Mouse (Mus musculus) MEL (cell line): ENCODE results near the gene Unc79. TPM values are rescaled to one million over a fixed set of nuclear protein-coding genes. Genes with fewer than 3 reads are reported as not detected.

ENCODE experiments used
- DNase-seq: peaks from one replicate; pipeline ENCODE4 v3.0.0; 2011; ENCODE audit warnings: low read depth, low spot score
- H3K27ac ChIP-seq: 2 replicates; pipeline ENCODE4 v1.5.1; 2012; ENCODE audit warnings: low read depth, mild to moderate bottlenecking, control low read depth, low read length, moderate library complexity; ENCODE audit not compliant: control insufficient read depth
- H3K27me3 ChIP-seq, 2 experiments: fragments of 150-350 bp in 1 of 2; sonication (generic) in 1 of 2; 2 replicates each; pipeline ENCODE4 v1.6.1; 2012; ENCODE audit warnings: low read length in 2 of 2, mild to moderate bottlenecking in 2 of 2, improper control_type of control experiment in 1 of 2, moderate library complexity in 1 of 2; ENCODE audit not compliant: insufficient read depth in 2 of 2, control insufficient read depth in 1 of 2
- H3K36me3 ChIP-seq, 2 experiments: 2 replicates each; pipeline ENCODE4 v1.6.1; 2012 to 2014; ENCODE audit warnings: low read length in 2 of 2, improper control_type of control experiment in 1 of 2, inconsistent platforms in 1 of 2, mild to moderate bottlenecking in 1 of 2; ENCODE audit not compliant: insufficient read depth in 2 of 2, control insufficient read depth in 1 of 2
- H3K4me1 ChIP-seq, 2 experiments: fragments of 150-350 bp in 1 of 2; sonication (generic) in 1 of 2; 2 replicates each; pipeline ENCODE4 v1.6.1; 2012; ENCODE audit warnings: low read length in 2 of 2, improper control_type of control experiment in 1 of 2, mild to moderate bottlenecking in 1 of 2; ENCODE audit not compliant: insufficient read depth in 2 of 2, control insufficient read depth in 1 of 2
- H3K4me3 ChIP-seq, 2 experiments: fragments of 150-350 bp in 1 of 2; sonication (generic) in 1 of 2; 2 replicates each; pipeline ENCODE4 v1.5.1; 2012; ENCODE audit warnings: low read depth in 2 of 2, low read length in 2 of 2, mild to moderate bottlenecking in 2 of 2, moderate library complexity in 2 of 2, control low read depth in 1 of 2, improper control_type of control experiment in 1 of 2; ENCODE audit not compliant: control insufficient read depth in 1 of 2, insufficient read depth in 1 of 2
- H3K79me2 ChIP-seq: 2 replicates; pipeline ENCODE4 v1.6.1; 2012; ENCODE audit warnings: mild to moderate bottlenecking, low read length, moderate library complexity; ENCODE audit not compliant: control insufficient read depth, poor library complexity, insufficient read depth
- H3K9ac ChIP-seq: 2 replicates; pipeline ENCODE4 v1.6.1; 2012; ENCODE audit warnings: low read depth, mild to moderate bottlenecking, control low read depth, low read length, moderate library complexity; ENCODE audit not compliant: control insufficient read depth, poor library complexity, severe bottlenecking
- H3K9me3 ChIP-seq: fragments of 150-350 bp; sonication (generic); replicated peaks from 2 replicates; pipeline ENCODE4 v1.6.1; 2012; ENCODE audit warnings: mild to moderate bottlenecking, low read length, improper control_type of control experiment, moderate library complexity; ENCODE audit not compliant: insufficient read depth
- BHLHE40 ChIP-seq: IDR thresholded peaks from 2 replicates; pipeline ENCODE4 v1.6.1; 2012; ENCODE audit warnings: low read depth, mild to moderate bottlenecking, inconsistent platforms, low read length, improper control_type of control experiment, borderline replicate concordance
- CHD1 ChIP-seq: IDR thresholded peaks from 2 replicates; pipeline ENCODE4 v1.6.1; 2012; ENCODE audit warnings: low read depth, mild to moderate bottlenecking, inconsistent platforms, low read length, improper control_type of control experiment
- CHD2 ChIP-seq: IDR thresholded peaks from 2 replicates; pipeline ENCODE4 v1.6.1; 2011; ENCODE audit warnings: low read length, improper control_type of control experiment
- CTCF ChIP-seq, 3 experiments: IDR thresholded peaks in 2 of 3; conservative IDR thresholded peaks in 1 of 3; 2 replicates each; pipeline ENCODE4 v1.5.1; 2011 to 2012; ENCODE audit warnings: low read length in 3 of 3, low read depth in 2 of 3, mild to moderate bottlenecking in 2 of 3, improper control_type of control experiment in 1 of 3, inconsistent platforms in 1 of 3, mixed read lengths in 1 of 3, moderate library complexity in 1 of 3; ENCODE audit not compliant: control insufficient read depth in 1 of 3, insufficient read depth in 1 of 3, poor library complexity in 1 of 3, severe bottlenecking in 1 of 3
- E2F4 ChIP-seq: IDR thresholded peaks from 2 replicates; pipeline ENCODE4 v1.6.1; 2011; ENCODE audit warnings: low read depth, low read length, improper control_type of control experiment, borderline replicate concordance
- ELF1 ChIP-seq: IDR thresholded peaks from 2 replicates; pipeline ENCODE4 v1.6.1; 2014; ENCODE audit warnings: low read depth, mild to moderate bottlenecking, inconsistent platforms, low read length, improper control_type of control experiment, moderate library complexity
- EP300 ChIP-seq, 2 experiments: IDR thresholded peaks; 2 replicates each; pipeline ENCODE4 v1.6.1; 2011; ENCODE audit warnings: improper control_type of control experiment in 2 of 2, low read length in 2 of 2, low read depth in 1 of 2, mild to moderate bottlenecking in 1 of 2
- ETS1 ChIP-seq: IDR thresholded peaks from 2 replicates; pipeline ENCODE4 v1.6.1; 2012; ENCODE audit warnings: low read depth, mild to moderate bottlenecking, inconsistent platforms, low read length, improper control_type of control experiment, moderate library complexity
- GABPA ChIP-seq: IDR thresholded peaks from 2 replicates; pipeline ENCODE4 v1.6.1; 2012; ENCODE audit warnings: low read depth, mild to moderate bottlenecking, inconsistent platforms, low read length, improper control_type of control experiment, moderate library complexity
- GATA1 ChIP-seq: IDR thresholded peaks from 2 replicates; pipeline ENCODE4 v1.6.1; 2011; ENCODE audit warnings: low read depth, low read length, improper control_type of control experiment
- HCFC1 ChIP-seq: IDR thresholded peaks from 2 replicates; pipeline ENCODE4 v1.6.1; 2012; ENCODE audit warnings: low read depth, mild to moderate bottlenecking, inconsistent platforms, low read length, improper control_type of control experiment, moderate library complexity
- JUND ChIP-seq: IDR thresholded peaks from 2 replicates; pipeline ENCODE4 v1.6.1; 2011; ENCODE audit warnings: low read depth, mild to moderate bottlenecking, improper control_type of control experiment, low read length
- KAT2A ChIP-seq: conservative IDR thresholded peaks from 2 replicates; pipeline ENCODE4 v1.6.1; 2012; ENCODE audit warnings: low read depth, low read length, improper control_type of control experiment, inconsistent platforms
- MAFK ChIP-seq: IDR thresholded peaks from 2 replicates; pipeline ENCODE4 v1.6.1; 2011; ENCODE audit warnings: low read depth, mild to moderate bottlenecking, low read length, improper control_type of control experiment, borderline replicate concordance
- MAX ChIP-seq: IDR thresholded peaks from 2 replicates; pipeline ENCODE4 v1.6.1; 2011; ENCODE audit warnings: low read length, improper control_type of control experiment
- MAZ ChIP-seq: IDR thresholded peaks from 2 replicates; pipeline ENCODE4 v1.6.1; 2012; ENCODE audit warnings: low read depth, mild to moderate bottlenecking, inconsistent platforms, low read length, improper control_type of control experiment
- MEF2A ChIP-seq: IDR thresholded peaks from 2 replicates; pipeline ENCODE4 v1.6.1; 2014; ENCODE audit warnings: low read depth, mild to moderate bottlenecking, inconsistent platforms, low read length, improper control_type of control experiment; ENCODE audit not compliant: poor library complexity, insufficient replicate concordance, severe bottlenecking; ENCODE audit errors: extremely low read depth
- MXI1 ChIP-seq: IDR thresholded peaks from 2 replicates; pipeline ENCODE4 v1.6.1; 2011; ENCODE audit warnings: mild to moderate bottlenecking, low read depth, low read length, improper control_type of control experiment
- MYB ChIP-seq: IDR thresholded peaks from 2 replicates; pipeline ENCODE4 v1.6.1; 2011; ENCODE audit warnings: mild to moderate bottlenecking, low read depth, low read length, improper control_type of control experiment
- MYC ChIP-seq: IDR thresholded peaks from 2 replicates; pipeline ENCODE4 v1.6.1; 2011; ENCODE audit warnings: low read depth, mild to moderate bottlenecking, low read length, improper control_type of control experiment, moderate library complexity
- NELFE ChIP-seq: IDR thresholded peaks from 2 replicates; pipeline ENCODE4 v1.6.1; 2011; ENCODE audit warnings: low read depth, low read length, improper control_type of control experiment
- NRF1 ChIP-seq: IDR thresholded peaks from 2 replicates; pipeline ENCODE4 v1.6.1; 2014; ENCODE audit warnings: low read depth, mild to moderate bottlenecking, inconsistent platforms, low read length, improper control_type of control experiment, moderate library complexity; ENCODE audit not compliant: poor library complexity, insufficient read depth, severe bottlenecking
- POLR2A ChIP-seq, 2 experiments: IDR thresholded peaks; 2 replicates each; pipeline ENCODE4 v1.6.1; 2011 to 2012; ENCODE audit warnings: low read length in 2 of 2, mild to moderate bottlenecking in 2 of 2, control low read depth in 1 of 2, improper control_type of control experiment in 1 of 2, low read depth in 1 of 2, moderate library complexity in 1 of 2; ENCODE audit not compliant: control insufficient read depth in 1 of 2, insufficient read depth in 1 of 2, poor library complexity in 1 of 2
- POLR2AphosphoS2 ChIP-seq: IDR thresholded peaks from 2 replicates; pipeline ENCODE4 v1.6.1; 2011; ENCODE audit warnings: low read length, improper control_type of control experiment
- RAD21 ChIP-seq: IDR thresholded peaks from 2 replicates; pipeline ENCODE4 v1.6.1; 2011; ENCODE audit warnings: mild to moderate bottlenecking, low read depth, low read length, improper control_type of control experiment
- RCOR1 ChIP-seq: IDR thresholded peaks from 2 replicates; pipeline ENCODE4 v1.6.1; 2012; ENCODE audit warnings: low read depth, mild to moderate bottlenecking, inconsistent platforms, low read length, improper control_type of control experiment
- SIN3A ChIP-seq: IDR thresholded peaks from 2 replicates; pipeline ENCODE4 v1.6.1; 2012; ENCODE audit warnings: low read length, improper control_type of control experiment, inconsistent platforms
- SMC3 ChIP-seq: IDR thresholded peaks from 2 replicates; pipeline ENCODE4 v1.6.1; 2011; ENCODE audit warnings: low read depth, low read length, improper control_type of control experiment
- TAL1 ChIP-seq: IDR thresholded peaks from 2 replicates; pipeline ENCODE4 v1.6.1; 2012; ENCODE audit warnings: mild to moderate bottlenecking, inconsistent platforms, low read length, moderate library complexity, mixed read lengths
- TBP ChIP-seq: IDR thresholded peaks from 2 replicates; pipeline ENCODE4 v1.8.0; 2011; ENCODE audit warnings: low read depth, low read length, improper control_type of control experiment
- TCF12 ChIP-seq: IDR thresholded peaks from 2 replicates; pipeline ENCODE4 v1.6.1; 2014; ENCODE audit warnings: low read depth, mild to moderate bottlenecking, inconsistent platforms, low read length, improper control_type of control experiment, moderate library complexity
- UBTF ChIP-seq: IDR thresholded peaks from 2 replicates; pipeline ENCODE4 v1.6.1; 2012; ENCODE audit warnings: low read depth, mild to moderate bottlenecking, inconsistent platforms, low read length, improper control_type of control experiment, moderate library complexity, borderline replicate concordance; ENCODE audit not compliant: insufficient read depth
- USF1 ChIP-seq: IDR thresholded peaks from 2 replicates; pipeline ENCODE4 v1.6.1; 2014; ENCODE audit warnings: low read depth, mild to moderate bottlenecking, inconsistent platforms, low read length, improper control_type of control experiment, moderate library complexity
- USF2 ChIP-seq, 2 experiments: IDR thresholded peaks; 2 replicates each; pipeline ENCODE4 v1.6.1; 2011 to 2012; ENCODE audit warnings: improper control_type of control experiment in 2 of 2, low read length in 2 of 2, borderline replicate concordance in 1 of 2, inconsistent platforms in 1 of 2, low read depth in 1 of 2, mild to moderate bottlenecking in 1 of 2; ENCODE audit not compliant: insufficient read depth in 1 of 2
- ZC3H11A ChIP-seq: IDR thresholded peaks from 2 replicates; pipeline ENCODE4 v1.6.1; 2012; ENCODE audit warnings: low read depth, mild to moderate bottlenecking, inconsistent platforms, low read length, improper control_type of control experiment
- ZKSCAN1 ChIP-seq: IDR thresholded peaks from 2 replicates; pipeline ENCODE4 v1.6.1; 2012; ENCODE audit warnings: low read depth, mild to moderate bottlenecking, inconsistent platforms, low read length, improper control_type of control experiment, moderate library complexity
- ZMIZ1 ChIP-seq: IDR thresholded peaks from 2 replicates; pipeline ENCODE4 v1.6.1; 2012; ENCODE audit warnings: low read depth, mild to moderate bottlenecking, inconsistent platforms, low read length, improper control_type of control experiment, moderate library complexity
- ZNF384 ChIP-seq: IDR thresholded peaks from 2 replicates; pipeline ENCODE4 v1.6.1; 2012; ENCODE audit warnings: low read depth, mild to moderate bottlenecking, inconsistent platforms, low read length, improper control_type of control experiment
- polyA plus RNA-seq, 2 experiments: library from polyadenylated mRNA; stranded (reverse) in 1 of 2; unstranded in 1 of 2; fragments of >175 nt in 1 of 2; fragments of >200 nt in 1 of 2; gene quantifications; 2 replicates each; pipeline versions ENCODE4 v1.2.1 to v1.2.4; 2012; ENCODE audit warnings: low replicate concordance in 2 of 2, low read depth in 1 of 2; ENCODE audit not compliant: insufficient read length in 2 of 2, insufficient read depth in 1 of 2, missing spikeins in 1 of 2
- total RNA-seq: library from RNA; depleted of rRNA; stranded (reverse); fragments of 300-350 nt; gene quantifications from 2 replicates; pipeline ENCODE4 v1.2.3, GENCODE M21; 2012

Unc79 gene
- total and polyA plus RNA-seq, 3 experiments, result 0.01 TPM; not detected in 2

DNA sequence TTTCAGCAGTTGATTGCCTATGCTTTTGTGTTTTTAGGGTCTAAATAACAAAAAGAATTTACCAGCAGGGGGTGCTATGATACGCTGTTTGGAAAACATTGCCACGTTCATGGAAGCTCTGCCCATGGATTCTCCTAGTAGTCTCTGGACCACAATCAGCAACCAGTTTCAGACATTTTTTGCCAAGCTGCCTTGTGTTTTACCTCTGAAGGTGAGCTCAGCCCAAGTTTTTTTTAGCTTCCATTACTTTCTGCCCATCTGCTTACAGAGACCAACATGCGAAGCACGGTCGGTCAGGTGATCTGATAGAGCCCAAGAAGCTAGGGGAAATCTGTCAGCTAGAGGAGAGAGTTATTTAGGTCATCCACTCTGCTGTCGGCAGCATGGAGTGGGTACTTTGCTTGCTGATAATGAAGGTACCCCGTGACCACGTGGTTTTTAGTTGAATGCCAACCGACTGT is 193.9 kb downstream of the Unc79 start:
- no peaks in the 10 kb centered on the region for H3K79me2 ChIP-seq
- peak overlapping the region; percentile 48 to 58 for H3K4me3 ChIP-seq
- no peaks in the 10 kb centered on the region for H3K36me3 ChIP-seq
- no peaks in the 10 kb centered on the region for H3K4me1 ChIP-seq
- H3K9me3 ChIP-seq, result no peaks in the 10 kb centered on the region
- peak overlapping the region; percentile 7; the same call in 1 of the 2 replicates for H3K9ac ChIP-seq
- no peaks in the 10 kb centered on the region for H3K27me3 ChIP-seq
- peak; percentile 64 for DNase-seq
- H3K27ac ChIP-seq, result no peak overlapping the region
- TF ChIP-seq NRF1, result no peak
- TF ChIP-seq JUND, result no peak
- no peak for TF ChIP-seq CHD2
- no peak for TF ChIP-seq MAZ
- no peak for TF ChIP-seq E2F4
- no peak for TF ChIP-seq GABPA
- peak; percentile 76 for TF ChIP-seq RAD21
- no peak for TF ChIP-seq USF2 (IDR thresholded peaks at IDR 0.05; ENCODE audit: borderline replicate concordance in 1 of 2, insufficient read depth in 1 of 2, low read depth in 1 of 2, low read length in 2 of 2)
- no peak for TF ChIP-seq CHD1
- TF ChIP-seq ETS1, result no peak
- TF ChIP-seq TCF12, result no peak
- TF ChIP-seq MAFK, result no peak
- no peak for TF ChIP-seq EP300 (IDR thresholded peaks at IDR 0.05; ENCODE audit: low read depth in 1 of 2, low read length in 2 of 2)
- TF ChIP-seq HCFC1, result no peak
- no peak for TF ChIP-seq UBTF
- peak; percentile 34; the same call in 1 of the 2 replicates for TF ChIP-seq ZC3H11A
- peak; percentile 66 for TF ChIP-seq MAX
- peak; percentile 48; the same call in 1 of the 2 replicates for TF ChIP-seq USF1
- TF ChIP-seq SMC3, result peak; percentile 60
- TF ChIP-seq ZNF384, result no peak
- TF ChIP-seq MYB, result no peak
- TF ChIP-seq MXI1, result peak; percentile 47; the same call in 1 of the 2 replicates
- TF ChIP-seq SIN3A, result 0 out of 2 replicates have a peak, but pooled peaks have one; percentile 29
- no peak for TF ChIP-seq NELFE
- no peak for TF ChIP-seq MYC
- no peak for TF ChIP-seq GATA1
- no peak for TF ChIP-seq POLR2A (IDR thresholded peaks at IDR 0.05; ENCODE audit: control insufficient read depth in 1 of 2, insufficient read depth in 1 of 2, low read depth in 1 of 2, low read length in 2 of 2, poor library complexity in 1 of 2)
- peak; percentile 34 to 73 (median 48); a peak in 5 of 6 replicates for TF ChIP-seq CTCF (IDR thresholded peaks at IDR 0.05 in 2 of 3, conservative IDR thresholded peaks at IDR 0.05 in 1 of 3; ENCODE audit: control insufficient read depth in 1 of 3, insufficient read depth in 1 of 3, low read depth in 2 of 3, low read length in 3 of 3, poor library complexity in 1 of 3, severe bottlenecking in 1 of 3)
- no peak for TF ChIP-seq ZMIZ1
- TF ChIP-seq TBP, result no peak
- TF ChIP-seq KAT2A, result no peak
- TF ChIP-seq ZKSCAN1, result no peak
- no peak for TF ChIP-seq TAL1
- TF ChIP-seq BHLHE40, result no peak
- TF ChIP-seq POLR2AphosphoS2, result no peak
- no peak for TF ChIP-seq RCOR1
- no peak for TF ChIP-seq MEF2A
- TF ChIP-seq ELF1, result no peak
